Mouse (Mus musculus) heart, adult 9 months (tissue): ENCODE data around the gene Mafk.

Source experiments
- DNase-seq, 2 experiments: peaks; one replicate each; pipeline ENCODE4 v3.0.0; 2022; ENCODE audit warnings: low spot score in 2 of 2

Mafk gene

GRCm38 (mm10) chr5:139817292-139817691, 26.0 kb downstream of the Mafk start:
- DNase-seq, result no peak

GRCm38 (mm10) chr5:139818056-139818455, 26.7 kb downstream of the Mafk start:
- no peak for DNase-seq

GRCm38 (mm10) chr5:139818801-139819200, 27.5 kb downstream of the Mafk start:
- no peak for DNase-seq

- DNase-seq, result no peak
These were observed 28.3 kb downstream of the Mafk start, which contains the start of gene Tmem184a for GRCm38 (mm10) chr5:139819538-139820181. Tmem184a (minus strand) TSS chr5:139819917.

GRCm38 (mm10) chr5:139821466-139822459, 30.4 kb downstream of the Mafk start:
- DNase-seq, result no peak

- DNase-seq, result no peak
These were observed 33.2 kb downstream of the Mafk start for GRCm38 (mm10) chr5:139824531-139824930.

GRCm38 (mm10) chr5:139825947-139826346, 34.6 kb downstream of the Mafk start:
- no peak for DNase-seq

- DNase-seq, result peak; percentile 72 to 88
These were observed 35.2 kb downstream of the Mafk start, which contains the start of the genes Gm26938 and Psmg3 for GRCm38 (mm10) chr5:139826357-139827055. Gm26938 (minus strand) TSS chr5:139826407. Psmg3 (minus strand) TSS chr5:139826885.

GRCm38 (mm10) chr5:139827593-139827992, 36.3 kb downstream of the Mafk start:
- no peak for DNase-seq

- DNase-seq, result no peak
These were observed 38.1 kb downstream of the Mafk start for GRCm38 (mm10) chr5:139829384-139829783.

GRCm38 (mm10) chr5:139830734-139831133, 39.4 kb downstream of the Mafk start:
- no peak for DNase-seq

GRCm38 (mm10) chr5:139832125-139832524, 40.8 kb downstream of the Mafk start:
- no peak for DNase-seq

GRCm38 (mm10) chr5:139835706-139836105, 44.4 kb downstream of the Mafk start:
- DNase-seq, result no peak

GRCm38 (mm10) chr5:139838476-139838892, 47.2 kb downstream of the Mafk start:
- DNase-seq, result peak; percentile 43 to 50

GRCm38 (mm10) chr5:139839142-139839541, 47.8 kb downstream of the Mafk start:
- no peak for DNase-seq

GRCm38 (mm10) chr5:139849626-139850320, 58.5 kb downstream of the Mafk start:
- no peak for DNase-seq
